In genomic region chr17:64600372-64601090, GRCm38 (mm10) we compare ENCODE assay signal across 8 mouse cellular contexts. TPM values are rescaled to one million over a fixed set of nuclear protein-coding genes. Genes with fewer than 3 reads are reported as not detected.
DNase-seq lines count a peak whose midpoint lies in the region; ATAC-seq and TF ChIP-seq lines count a peak whose summit lies in the region.

Gene Man2a1, plus strand, starts transcription at chr17:64600736.

- peaks cover 25% of the 10 kb centered on the region; the same call in 1 of the 2 replicates for H3K79me2 ChIP-seq in liver, adult 2 months (ENCODE audit: control insufficient read depth, insufficient read depth, low read length)

- peak; percentile 91 for DNase-seq in CD4-positive, CD25-positive, alpha-beta regulatory T cell, adult 2 months (ENCODE audit: low read depth, low spot score)
- DNase-seq in kidney, postnatal 0 days (ENCODE audit: low spot score): peak; percentile 96
- peak; percentile 83 for DNase-seq in liver, adult 2 months (ENCODE audit: extremely low read depth, low read depth, low spot score)
- peak; percentile 86 to 93 for DNase-seq in spleen, postnatal 4 days (ENCODE audit: low spot score in 2 of 2)

- H3K4me1 ChIP-seq in brown adipose tissue, adult 24 weeks (ENCODE audit: control insufficient read depth, insufficient read depth, insufficient read length, low read length): peaks cover 9% of the 10 kb centered on the region
- H3K4me1 ChIP-seq in heart, embryonic 12.5 days (replicated peaks): peaks cover 21% of the 10 kb centered on the region
- H3K4me1 ChIP-seq in kidney, postnatal 0 days (replicated peaks; ENCODE audit: insufficient read depth, low read length): peaks cover 13% of the 10 kb centered on the region
- H3K4me1 ChIP-seq in liver, adult 2 months (ENCODE audit: control insufficient read depth, insufficient read depth, low read length): peaks cover 16% of the 10 kb centered on the region

- 0% methylated on average over 43 of the region's 69 CpGs for WGBS in heart, embryonic 12.5 days
- under 1% methylated on average over 39 of the region's 69 CpGs for WGBS in kidney, postnatal 0 days
- WGBS in liver, adult 2 months: under 1% methylated on average over 65 of the region's 69 CpGs

- H3K9ac ChIP-seq in heart, embryonic 12.5 days: peak within 1 kb of the TSS; percentile 88
- H3K9ac ChIP-seq in kidney, postnatal 0 days (ENCODE audit: low read depth, low read length): peak within 1 kb of the TSS; percentile 96
- peak within 1 kb of the TSS; percentile 99 for H3K9ac ChIP-seq in liver, adult 2 months (ENCODE audit: low read depth, low read length)

- H3K27me3 ChIP-seq in heart, embryonic 12.5 days (replicated peaks): 0 out of 2 replicates have a peak, but pooled peaks cover 6% of the 10 kb centered on the region
- no peaks in the 10 kb centered on the region for H3K27me3 ChIP-seq in kidney, postnatal 0 days (ENCODE audit: insufficient read depth, low read length)
- no peaks in the 10 kb centered on the region for H3K27me3 ChIP-seq in liver, adult 2 months (ENCODE audit: control insufficient read depth, insufficient read depth, low read length)

- H3K4me2 ChIP-seq in heart, embryonic 12.5 days: peak within 1 kb of the TSS; percentile 95
- peak within 1 kb of the TSS; percentile 76 for H3K4me2 ChIP-seq in kidney, postnatal 0 days (ENCODE audit: low read length)

- H3K9me3 ChIP-seq in heart, embryonic 12.5 days (replicated peaks): no peaks in the 10 kb centered on the region
- H3K9me3 ChIP-seq in kidney, postnatal 0 days (replicated peaks; ENCODE audit: low read length): no peaks in the 10 kb centered on the region

- peak within 1 kb of the TSS; percentile 90 for H3K27ac ChIP-seq in brown adipose tissue, adult 24 weeks (replicated peaks; ENCODE audit: low read depth, low read length)
- H3K27ac ChIP-seq in heart, embryonic 12.5 days (ENCODE audit: poor library complexity, severe bottlenecking): peak within 1 kb of the TSS; percentile 89
- H3K27ac ChIP-seq in kidney, postnatal 0 days: peak within 1 kb of the TSS; percentile 96
- peak within 1 kb of the TSS; percentile 89 for H3K27ac ChIP-seq in liver, adult 2 months (replicated peaks; ENCODE audit: insufficient read depth, low read depth, low read length)

- H3K4me3 ChIP-seq in brown adipose tissue, adult 24 weeks (ENCODE audit: insufficient read depth, low read depth, low read length): peak within 1 kb of the TSS; percentile 94
- peak within 1 kb of the TSS; percentile 90 for H3K4me3 ChIP-seq in heart, embryonic 12.5 days
- H3K4me3 ChIP-seq in kidney, postnatal 0 days (replicated peaks; ENCODE audit: low read depth, low read length): peak within 1 kb of the TSS; percentile 97
- peak within 1 kb of the TSS; percentile 86 for H3K4me3 ChIP-seq in liver, adult 2 months (ENCODE audit: insufficient read depth, low read depth, low read length)

- ATAC-seq in erythroid progenitor cell, adult 5-6 weeks (replicated peaks; ENCODE audit: low FRiP score, poor library complexity, severe bottlenecking): peak; percentile 93
- ATAC-seq in heart, embryonic 12.5 days (ENCODE audit: insufficient number of reproducible peaks, low FRiP score): peak; percentile 94
- ATAC-seq in kidney, postnatal 0 days (replicated peaks; ENCODE audit: low FRiP score, low read depth): peak; percentile 96
- peak; percentile 76 for ATAC-seq in monocyte, adult 5-6 weeks (replicated peaks; ENCODE audit: insufficient number of reproducible peaks, low FRiP score, low TSS enrichment, poor library complexity, severe bottlenecking)

- H3K36me3 ChIP-seq in heart, embryonic 12.5 days: no peaks in the 10 kb centered on the region
- no peaks in the 10 kb centered on the region for H3K36me3 ChIP-seq in kidney, postnatal 0 days (ENCODE audit: insufficient read depth, low read length)
- peaks cover 4% of the 10 kb centered on the region for H3K36me3 ChIP-seq in liver, adult 2 months (ENCODE audit: control insufficient read depth, insufficient read depth, low read length)

- TF ChIP-seq POLR2A in liver, adult 2 months (IDR thresholded peaks at IDR 0.05; ENCODE audit: extremely low read depth, insufficient read depth, low read length): peak; percentile 82

- TF ChIP-seq CTCF in kidney, postnatal 0 days (IDR thresholded peaks at IDR 0.05; ENCODE audit: low read depth): no peak
- no peak for TF ChIP-seq CTCF in liver, adult 2 months (IDR thresholded peaks at IDR 0.05; ENCODE audit: low read depth, low read length)

RNA-seq across cellular contexts. Expression of gene Man2a1, which starts in this region (rescaled TPM):
- polyA plus RNA-seq in brown adipose tissue, adult 24 weeks (2012; ENCODE audit: insufficient read depth, insufficient read length, missing spikeins): 12.7 TPM in 2 replicates
- total RNA-seq in erythroid progenitor cell, adult 5-6 weeks (2015; ENCODE audit: low replicate concordance): 8.0 and 10.1 TPM in 2 replicates
- total RNA-seq in erythroid progenitor cell, adult 5-6 weeks (2017; ENCODE audit: low replicate concordance): 10.3 and 13.1 TPM in 2 replicates
- 5.3 and 7.2 TPM in 2 replicates for polyA plus RNA-seq in heart, embryonic 12.5 days (2016; fragmentation: Nextera tagmentation; extraction: Ambion mirVana)
- polyA plus RNA-seq in kidney, postnatal 0 days (2015; fragmentation: Nextera tagmentation; extraction: Ambion mirVana): 9.5 and 9.9 TPM in 2 replicates
- total RNA-seq in liver, adult 2 months (2014; rRNA removed): 93.6 and 109 TPM in 2 replicates
- 25.4 and 34.5 TPM in 2 replicates for polyA plus RNA-seq in liver, adult 2 months (2012; rRNA removed)
- total RNA-seq in monocyte, adult 5-6 weeks (2017): 42.0 to 56.6 TPM (median 56.4 TPM) in 3 replicates

Comparison
In these comparisons a context has a peak if more than half of its experiments do, and no peak if none do; other contexts are left out.
1. Peak in every context shown above with its lines: DNase-seq, ATAC-seq, H3K4me3 ChIP-seq and H3K27ac ChIP-seq.